Mouse (Mus musculus): Measurements from ENCODE around the gene Nme7. TPM values are rescaled to one million over a fixed set of nuclear protein-coding genes. Genes with fewer than 3 reads are reported as not detected.

The Nme7 gene
- polyA plus RNA-seq, 1 experiment from 2014 or later: 21.4 TPM

DNA sequence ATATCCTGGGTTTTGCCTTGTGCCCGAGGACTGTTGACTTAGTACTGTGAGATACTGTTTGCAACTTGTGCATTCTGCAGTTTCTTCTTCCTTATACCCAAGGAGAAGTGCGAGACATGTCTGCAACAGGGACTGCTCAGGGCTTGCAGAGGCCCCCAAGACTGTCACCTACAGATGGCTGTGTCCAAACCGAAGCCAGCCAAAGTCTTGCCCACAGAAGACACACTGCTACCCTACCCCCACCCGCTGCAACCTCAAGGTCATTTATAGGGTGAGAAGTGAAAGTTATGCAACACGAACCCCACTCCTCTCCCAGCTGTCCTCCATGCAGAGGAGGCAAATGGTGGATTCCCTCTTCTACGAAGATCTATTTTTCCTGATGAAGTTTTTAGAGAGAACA, 148.7 kb downstream of the Nme7 start:
- peaks cover 67% of the 10 kb centered on the region for H3K36me3 ChIP-seq
- no peak overlapping the region for H3K4me3 ChIP-seq
- H3K9ac ChIP-seq: peak overlapping the region; percentile 86; the same call in 1 of the 2 replicates
- H3K9me3 ChIP-seq: no peaks in the 10 kb centered on the region
- WGBS: 74% methylated on average over 6 of the region's 6 CpGs
- peaks cover 75% of the 10 kb centered on the region for H3K4me1 ChIP-seq
- peak overlapping the region; percentile 87 for H3K27ac ChIP-seq (replicated peaks)
- no peak overlapping the region for H3K4me2 ChIP-seq
- H3K27me3 ChIP-seq (replicated peaks): no peaks in the 10 kb centered on the region
- no peak for ATAC-seq (ENCODE audit: extremely low read depth, insufficient number of reproducible peaks, low FRiP score, low TSS enrichment)

DNA sequence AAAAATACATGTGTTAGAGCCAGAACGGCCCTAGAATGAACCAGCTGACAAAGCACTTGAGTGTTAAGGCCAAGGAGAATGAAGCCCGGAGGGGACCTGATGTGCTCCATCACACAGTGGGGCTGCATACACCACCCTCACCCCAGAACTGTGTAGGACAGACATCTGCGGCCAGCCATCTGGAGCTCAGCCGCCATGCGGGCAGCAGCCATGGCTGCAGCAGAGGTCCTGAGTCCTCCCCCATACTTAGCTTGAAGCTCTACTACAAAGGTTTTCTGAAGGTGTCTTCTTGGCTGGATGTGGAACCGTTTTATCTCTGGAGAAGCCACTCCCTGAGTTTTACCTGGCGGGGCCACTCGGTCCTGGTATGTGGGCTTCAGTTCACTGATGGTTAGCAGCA, 149.2 kb downstream of the Nme7 start:
- Histone ChIP-seq H3K4me1 (peaks cover 75% of the 10 kb centered on the region), H3K9me3 (no peaks in the 10 kb centered on the region), H3K4me2 (peak overlapping the region; percentile 75), H3K27ac (replicated peaks) (peak overlapping the region; percentile 87), H3K4me3 (peak overlapping the region; percentile 88; the same call in 1 of the 2 replicates), H3K9ac (peak overlapping the region; percentile 86; the same call in 1 of the 2 replicates), H3K36me3 (peaks cover 61% of the 10 kb centered on the region), H3K27me3 (replicated peaks) (no peaks in the 10 kb centered on the region)
- no peak for ATAC-seq (ENCODE audit: extremely low read depth, insufficient number of reproducible peaks, low FRiP score, low TSS enrichment)
- 74% methylated on average over 8 of the region's 8 CpGs for WGBS

DNA sequence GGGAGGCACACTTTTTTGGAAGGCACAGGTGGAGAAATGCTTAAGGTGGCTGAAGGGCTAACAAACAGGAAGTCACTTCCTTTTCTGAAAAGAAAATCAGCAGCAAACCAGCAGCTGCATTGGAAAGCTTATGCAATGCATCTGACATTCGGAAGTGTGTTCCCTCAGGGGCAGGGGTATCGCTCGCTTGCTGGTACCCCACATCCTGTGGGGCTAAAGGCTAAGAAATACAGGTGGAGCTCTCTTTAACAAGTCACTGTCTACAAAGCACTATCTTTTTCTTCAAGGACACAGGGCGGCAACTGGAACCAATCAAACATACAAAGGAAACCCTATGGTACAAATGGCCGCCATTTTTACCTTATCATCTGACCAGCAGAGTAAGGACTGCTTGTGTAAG, 149.8 kb downstream of the Nme7 start:
- Histone ChIP-seq H3K9ac (peak overlapping the region; percentile 86), H3K4me3 (peak overlapping the region; percentile 88), H3K9me3 (no peaks in the 10 kb centered on the region), H3K4me1 (peaks cover 74% of the 10 kb centered on the region), H3K4me2 (peak overlapping the region; percentile 75), H3K27ac (replicated peaks) (peak overlapping the region; percentile 87), H3K36me3 (peaks cover 55% of the 10 kb centered on the region), H3K27me3 (replicated peaks) (peaks cover 4% of the 10 kb centered on the region)
- ATAC-seq (ENCODE audit: extremely low read depth, insufficient number of reproducible peaks, low FRiP score, low TSS enrichment): no peak
- 64% methylated on average over 5 of the region's 5 CpGs for WGBS

- Histone ChIP-seq H3K4me2 (peak overlapping the region; percentile 75), H3K27me3 (replicated peaks) (peaks cover 14% of the 10 kb centered on the region), H3K36me3 (peaks cover 44% of the 10 kb centered on the region), H3K9me3 (no peaks in the 10 kb centered on the region), H3K27ac (replicated peaks) (peak overlapping the region; percentile 87), H3K4me3 (peak overlapping the region; percentile 88), H3K4me1 (peaks cover 73% of the 10 kb centered on the region), H3K9ac (peak overlapping the region; percentile 86)
- WGBS: 22% methylated on average over 14 of the region's 14 CpGs
- no peak for ATAC-seq (ENCODE audit: extremely low read depth, insufficient number of reproducible peaks, low FRiP score, low TSS enrichment)
These were observed 151.0 kb downstream of the Nme7 start for GRCm38 (mm10) chr1:164454747-164455400.

GRCm38 (mm10) chr1:164455614-164456013, 151.7 kb downstream of the Nme7 start:
- Histone ChIP-seq H3K9ac (peak overlapping the region; percentile 99), H3K9me3 (no peaks in the 10 kb centered on the region), H3K27me3 (replicated peaks) (peaks cover 18% of the 10 kb centered on the region), H3K36me3 (peaks cover 36% of the 10 kb centered on the region), H3K4me1 (peaks cover 72% of the 10 kb centered on the region), H3K4me2 (peak overlapping the region; percentile 75), H3K27ac (replicated peaks) (peak overlapping the region; percentile 98), H3K4me3 (peak overlapping the region; percentile 88)
- ATAC-seq (ENCODE audit: extremely low read depth, insufficient number of reproducible peaks, low FRiP score, low TSS enrichment): no peak
- WGBS: 32% methylated on average over 7 of the region's 7 CpGs

DNA sequence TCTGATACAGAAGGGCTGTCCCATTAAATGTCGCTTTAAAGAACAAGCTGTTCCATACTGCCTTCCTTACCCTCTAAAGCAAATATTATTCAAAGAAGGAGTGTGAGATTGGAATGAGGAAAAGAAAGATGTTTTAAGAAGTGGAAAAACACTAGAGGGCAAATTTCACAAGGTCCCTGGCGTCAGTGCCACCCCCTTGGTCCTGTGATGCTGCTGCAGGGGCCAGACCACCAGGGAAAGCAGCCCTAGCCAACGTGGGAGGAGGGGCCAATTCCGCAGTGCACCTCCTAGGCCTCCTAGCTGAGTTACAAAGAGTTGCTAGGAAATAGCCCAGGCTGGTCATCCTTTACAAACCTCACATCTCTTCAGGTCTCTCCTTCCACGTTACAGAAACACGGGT, 152.1 kb downstream of the Nme7 start:
- ATAC-seq (ENCODE audit: extremely low read depth, insufficient number of reproducible peaks, low FRiP score, low TSS enrichment): no peak
- peaks cover 72% of the 10 kb centered on the region for H3K4me1 ChIP-seq

DNA sequence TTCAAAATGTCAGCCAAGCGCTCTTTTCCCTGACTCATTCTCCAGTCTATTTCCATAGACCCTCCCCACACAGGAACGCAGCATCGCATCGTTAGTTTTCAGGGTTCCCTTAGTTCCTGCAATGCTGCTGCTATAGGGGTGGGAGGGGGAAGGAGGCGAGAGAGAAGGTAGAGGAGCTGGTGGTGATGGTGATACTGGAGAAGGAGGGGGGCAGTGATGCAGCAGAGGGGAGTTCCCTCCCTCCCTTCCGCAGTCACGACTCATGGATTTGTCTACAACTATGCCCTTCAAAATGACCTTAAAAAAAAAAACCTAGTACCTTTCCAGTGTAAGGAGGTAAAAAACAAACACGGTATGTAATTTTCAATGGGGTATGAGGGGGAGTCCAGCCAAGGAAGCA, 152.8 kb downstream of the Nme7 start:
- peaks cover 72% of the 10 kb centered on the region for H3K4me1 ChIP-seq
- peak overlapping the region; percentile 88 for H3K4me3 ChIP-seq
- H3K4me2 ChIP-seq: peak overlapping the region; percentile 75
- H3K36me3 ChIP-seq: peaks cover 25% of the 10 kb centered on the region
- peaks cover 26% of the 10 kb centered on the region for H3K27me3 ChIP-seq (replicated peaks)
- H3K9ac ChIP-seq: peak overlapping the region; percentile 99
- no peak for ATAC-seq (ENCODE audit: extremely low read depth, insufficient number of reproducible peaks, low FRiP score, low TSS enrichment)
- peak overlapping the region; percentile 98 for H3K27ac ChIP-seq (replicated peaks)
- no peaks in the 10 kb centered on the region for H3K9me3 ChIP-seq
- WGBS: 5% methylated on average over 8 of the region's 8 CpGs

More for the DNA sequence above, 152.1 kb downstream of the Nme7 start:
- H3K36me3 ChIP-seq: peaks cover 32% of the 10 kb centered on the region
- 19% methylated on average over 6 of the region's 6 CpGs for WGBS
- no peaks in the 10 kb centered on the region for H3K9me3 ChIP-seq
- peak overlapping the region; percentile 99 for H3K9ac ChIP-seq
- H3K27ac ChIP-seq (replicated peaks): peak overlapping the region; percentile 98
- peaks cover 21% of the 10 kb centered on the region for H3K27me3 ChIP-seq (replicated peaks)
- peak overlapping the region; percentile 75 for H3K4me2 ChIP-seq
- peak overlapping the region; percentile 88 for H3K4me3 ChIP-seq

- under 1% methylated on average over 50 of the region's 76 CpGs for WGBS
- peaks cover 26% of the 10 kb centered on the region for H3K27me3 ChIP-seq (replicated peaks)
- H3K4me2 ChIP-seq: peak overlapping the region; percentile 75
- H3K27ac ChIP-seq (replicated peaks): peak overlapping the region; percentile 98
- peaks cover 16% of the 10 kb centered on the region for H3K36me3 ChIP-seq
- H3K4me3 ChIP-seq: peak overlapping the region; percentile 88
- peak; percentile 55; the same call in 1 of the 2 replicates for ATAC-seq (ENCODE audit: extremely low read depth, insufficient number of reproducible peaks, low FRiP score, low TSS enrichment)
- peaks cover 73% of the 10 kb centered on the region for H3K4me1 ChIP-seq
- no peaks in the 10 kb centered on the region for H3K9me3 ChIP-seq
- H3K9ac ChIP-seq: peak overlapping the region; percentile 99
These were observed 153.8 kb downstream of the Nme7 start for GRCm38 (mm10) chr1:164457531-164458244.

DNA sequence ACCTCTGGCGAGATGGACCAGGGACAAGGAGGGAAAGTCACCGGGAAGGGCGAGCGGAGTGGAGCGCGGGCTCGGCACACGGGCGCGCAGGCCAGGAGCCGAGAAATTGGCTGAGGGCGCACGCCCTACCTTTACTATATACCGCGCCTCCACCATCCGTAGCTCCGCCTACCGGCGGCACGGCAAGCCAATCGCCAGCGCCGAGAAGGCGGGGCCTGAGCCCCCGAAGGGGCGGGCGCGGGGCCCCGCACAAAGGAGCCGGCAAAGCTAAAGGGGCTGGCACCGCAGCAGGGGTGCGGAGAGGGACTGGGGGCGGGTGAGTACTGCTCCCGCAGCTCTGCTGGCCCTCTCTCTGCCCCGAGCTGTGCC, 154.3 kb downstream of the Nme7 start, which contains the start of gene Atp1b1:
Gene Atp1b1, minus strand, starts transcription at position 111 of the 369 bp plus-strand sequence.
- WGBS: under 1% methylated on average over 35 of the region's 35 CpGs
- peak; percentile 78 for ATAC-seq (ENCODE audit: extremely low read depth, insufficient number of reproducible peaks, low FRiP score, low TSS enrichment)
- Histone ChIP-seq H3K36me3 (peaks cover 10% of the 10 kb centered on the region), H3K9ac (peak within 1 kb of the TSS; percentile 99), H3K4me1 (peaks cover 69% of the 10 kb centered on the region), H3K9me3 (no peaks in the 10 kb centered on the region), H3K4me3 (peak within 1 kb of the TSS; percentile 88), H3K27me3 (replicated peaks) (peaks cover 26% of the 10 kb centered on the region), H3K4me2 (peak within 1 kb of the TSS; percentile 75), H3K27ac (replicated peaks) (peak within 1 kb of the TSS; percentile 98)

GRCm38 (mm10) chr1:164458621-164459051, 154.7 kb downstream of the Nme7 start:
- peak overlapping the region; percentile 99 for H3K9ac ChIP-seq
- 3% methylated on average over 22 of the region's 22 CpGs for WGBS
- H3K27ac ChIP-seq (replicated peaks): peak overlapping the region; percentile 98
- H3K4me1 ChIP-seq: peaks cover 65% of the 10 kb centered on the region
- ATAC-seq (ENCODE audit: extremely low read depth, insufficient number of reproducible peaks, low FRiP score, low TSS enrichment): peak; percentile 29; the same call in 1 of the 2 replicates
- peaks cover 6% of the 10 kb centered on the region; the same call in 1 of the 2 replicates for H3K36me3 ChIP-seq
- H3K4me3 ChIP-seq: peak overlapping the region; percentile 88
- H3K4me2 ChIP-seq: peak overlapping the region; percentile 75
- H3K9me3 ChIP-seq: no peaks in the 10 kb centered on the region
- H3K27me3 ChIP-seq (replicated peaks): peaks cover 26% of the 10 kb centered on the region

GRCm38 (mm10) chr1:164459127-164459905, 155.4 kb downstream of the Nme7 start:
- Histone ChIP-seq H3K36me3 (0 out of 2 replicates have a peak, but pooled peaks cover 4% of the 10 kb centered on the region), H3K9ac (peak overlapping the region; percentile 99), H3K9me3 (no peaks in the 10 kb centered on the region), H3K27ac (replicated peaks) (peak overlapping the region; percentile 98), H3K27me3 (replicated peaks) (peaks cover 26% of the 10 kb centered on the region), H3K4me1 (peaks cover 58% of the 10 kb centered on the region), H3K4me2 (peak overlapping the region; percentile 75), H3K4me3 (peak overlapping the region; percentile 88)
- 36% methylated on average over 12 of the region's 12 CpGs for WGBS
- ATAC-seq (ENCODE audit: extremely low read depth, insufficient number of reproducible peaks, low FRiP score, low TSS enrichment): no peak

Data from heart, embryonic 13.5 days (tissue).